Mouse (Mus musculus) intestine, embryonic 14.5 days (tissue): Measurements from ENCODE around the gene Col24a1. TPM values are rescaled to one million over a fixed set of nuclear protein-coding genes. Genes with fewer than 3 reads are reported as not detected.
A peak's percentile ranks its signal among the peaks of the same experiment; 100 is the strongest.

Experiments
- ATAC-seq: fragments of 200-750 bp; cut with Nextera tagmentation; replicated peaks from 2 replicates; pipeline ENCODE4 v1.8.0; 2017; ENCODE audit warnings: low read depth, moderate number of reproducible peaks, moderate TSS enrichment, moderate library complexity; ENCODE audit not compliant: low FRiP score, low TSS enrichment
- DNase-seq: peaks from one replicate; pipeline ENCODE4 v3.0.0-alpha.2; 2018; ENCODE audit warnings: low spot score
- H3K27ac ChIP-seq: fragments of 300-500 bp; sonication (generic); 2 replicates; pipeline ENCODE4 v1.5.1; 2014; ENCODE audit warnings: low read depth, mild to moderate bottlenecking, control low read depth
- H3K27me3 ChIP-seq: fragments of 300-500 bp; sonication (generic); replicated peaks from 2 replicates; pipeline ENCODE4 v1.6.1; 2014; ENCODE audit warnings: low read length, control low read depth; ENCODE audit not compliant: control insufficient read depth, insufficient read depth
- H3K36me3 ChIP-seq: fragments of 300-500 bp; sonication (generic); 2 replicates; pipeline ENCODE4 v1.6.1; 2014; ENCODE audit warnings: low read length, control low read depth; ENCODE audit not compliant: control insufficient read depth, insufficient read depth
- H3K4me1 ChIP-seq: fragments of 300-500 bp; sonication (generic); replicated peaks from 2 replicates; pipeline ENCODE4 v1.6.1; 2014; ENCODE audit warnings: low read length, control low read depth, mixed read lengths; ENCODE audit not compliant: control insufficient read depth, insufficient read depth
- H3K4me2 ChIP-seq: fragments of 300-500 bp; sonication (generic); 2 replicates; pipeline ENCODE4 v1.6.1; 2014; ENCODE audit warnings: low read length
- H3K4me3 ChIP-seq: fragments of 300-500 bp; sonication (generic); 2 replicates; pipeline ENCODE4 v1.5.1; 2014; ENCODE audit warnings: low read depth, low read length, control low read depth, mixed read lengths
- H3K9ac ChIP-seq: fragments of 300-500 bp; sonication (generic); 2 replicates; pipeline ENCODE4 v1.6.1; 2014; ENCODE audit warnings: mild to moderate bottlenecking, low read length
- H3K9me3 ChIP-seq: fragments of 300-500 bp; sonication (generic); 2 replicates; pipeline ENCODE4 v1.6.1; 2016; ENCODE audit warnings: low read length, control low read depth; ENCODE audit not compliant: control insufficient read depth
- WGBS: fragments of 180-500 bp; shearing (Covaris S2); extraction: QIAGEN DNeasy Blood & Tissue Kit; methylation state at CpG from one replicate; pipeline ENCODE4 v1.1.7; 2014; 5-methylcytosine and 5-hydroxymethylcytosine counted together
- polyA plus RNA-seq: library from polyadenylated mRNA; unstranded; fragments of >200 nt; fragmentation: Nextera tagmentation; extraction: Ambion mirVana; gene quantifications from 2 replicates; pipeline ENCODE4 v1.2.1, GENCODE M21; 2014

The Col24a1 gene
- polyA plus RNA-seq, 1 experiment from 2014 or later = 5.1 TPM

GRCm38 (mm10) chr3:145331642-145332041 is 39.4 kb downstream of the Col24a1 start:
- WGBS = 80% methylated on average over 8 of the region's 8 CpGs
- no peak for DNase-seq

DNA sequence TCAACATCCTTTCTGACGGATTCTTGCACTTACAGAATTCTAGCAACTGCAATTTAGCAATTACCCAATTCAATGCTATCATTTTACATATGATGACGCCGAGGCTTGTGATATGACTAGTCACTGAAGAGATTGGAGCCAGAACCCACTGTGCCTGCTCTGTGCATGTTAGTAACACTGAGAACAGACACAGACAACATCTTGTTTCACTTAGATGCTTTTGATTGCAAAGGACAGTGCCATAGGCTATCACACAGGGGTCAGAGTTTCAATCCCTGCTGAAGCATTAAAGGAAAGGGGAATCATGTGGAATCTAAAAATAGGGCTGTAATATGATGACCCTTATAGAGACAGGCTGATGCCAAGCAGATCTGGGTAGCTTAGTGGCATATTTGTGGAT is 41.8 kb downstream of the Col24a1 start:
- DNase-seq (no peak), ATAC-seq (no peak)
- Histone ChIP-seq H3K4me2 (no peak overlapping the region), H3K27ac (no peak overlapping the region), H3K9me3 (no peaks in the 10 kb centered on the region), H3K9ac (no peak overlapping the region), H3K27me3 (no peaks in the 10 kb centered on the region), H3K36me3 (no peaks in the 10 kb centered on the region), H3K4me1 (no peaks in the 10 kb centered on the region), H3K4me3 (no peak overlapping the region)
- WGBS = 83% methylated on average over 3 of the region's 3 CpGs

More at GRCm38 (mm10) chr3:145331642-145332041, 39.4 kb downstream of the Col24a1 start:
- no peak overlapping the region for H3K27ac ChIP-seq
- no peaks in the 10 kb centered on the region for H3K9me3 ChIP-seq
- H3K27me3 ChIP-seq = no peaks in the 10 kb centered on the region
- no peak for ATAC-seq
- no peak overlapping the region for H3K9ac ChIP-seq
- H3K4me3 ChIP-seq = no peak overlapping the region
- H3K4me2 ChIP-seq = no peak overlapping the region
- no peaks in the 10 kb centered on the region for H3K36me3 ChIP-seq
- no peaks in the 10 kb centered on the region for H3K4me1 ChIP-seq

GRCm38 (mm10) chr3:145337161-145337560 is 44.9 kb downstream of the Col24a1 start:
- H3K9me3 ChIP-seq = no peaks in the 10 kb centered on the region; the same call in 1 of the 2 replicates
- no peak overlapping the region for H3K27ac ChIP-seq
- WGBS = 74% methylated on average over 2 of the region's 2 CpGs
- H3K4me2 ChIP-seq = no peak overlapping the region
- H3K36me3 ChIP-seq = no peaks in the 10 kb centered on the region
- H3K27me3 ChIP-seq = no peaks in the 10 kb centered on the region
- no peak overlapping the region for H3K9ac ChIP-seq
- no peak for ATAC-seq
- no peak overlapping the region for H3K4me3 ChIP-seq
- H3K4me1 ChIP-seq = no peaks in the 10 kb centered on the region
- no peak for DNase-seq

DNA sequence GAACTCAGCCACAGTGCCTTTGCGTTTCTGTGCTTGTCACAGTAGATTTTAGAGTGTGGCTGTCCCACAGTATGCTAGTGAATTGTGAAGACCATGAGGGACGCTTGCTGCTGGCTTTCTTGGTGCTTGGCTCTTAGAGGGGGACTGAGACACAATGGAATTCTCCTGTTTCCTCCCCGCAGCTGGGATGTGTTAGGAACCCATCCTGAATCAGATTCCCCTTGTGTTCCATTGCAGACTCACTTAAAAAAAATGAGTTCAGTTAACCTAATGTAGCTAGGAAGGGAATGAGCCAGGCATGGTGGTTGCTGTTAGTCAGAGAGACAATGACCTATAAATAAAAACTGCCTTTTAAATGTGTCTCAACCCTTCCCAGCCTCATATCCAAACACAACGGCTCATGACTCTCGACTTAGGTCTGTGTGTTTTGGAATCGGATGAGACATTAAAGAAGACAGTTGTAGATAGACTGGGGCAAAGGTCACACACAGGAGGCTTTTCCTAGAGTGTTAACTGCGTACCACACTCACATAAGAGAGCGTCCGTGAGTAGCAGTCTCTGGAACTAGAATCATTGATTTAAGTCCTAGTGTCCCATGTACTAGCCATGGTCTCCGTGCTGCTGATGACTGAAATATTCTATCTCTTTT is 47.7 kb downstream of the Col24a1 start:
- H3K9ac ChIP-seq = no peak overlapping the region
- no peak for ATAC-seq

GRCm38 (mm10) chr3:145348690-145349089 is 56.4 kb downstream of the Col24a1 start:
- no peak overlapping the region for H3K27ac ChIP-seq
- no peak overlapping the region for H3K4me3 ChIP-seq
- no peak for ATAC-seq
- H3K27me3 ChIP-seq = no peaks in the 10 kb centered on the region
- WGBS = 88% methylated on average over 3 of the region's 3 CpGs
- no peaks in the 10 kb centered on the region for H3K36me3 ChIP-seq
- no peak overlapping the region for H3K9ac ChIP-seq
- peaks cover 5% of the 10 kb centered on the region; the same call in 1 of the 2 replicates for H3K4me1 ChIP-seq
- H3K9me3 ChIP-seq = no peaks in the 10 kb centered on the region
- no peak for DNase-seq
- no peak overlapping the region for H3K4me2 ChIP-seq

More for the DNA sequence above, 47.7 kb downstream of the Col24a1 start:
- 64% methylated on average over 10 of the region's 10 CpGs for WGBS
- Histone ChIP-seq H3K27me3 (no peaks in the 10 kb centered on the region), H3K36me3 (no peaks in the 10 kb centered on the region), H3K4me1 (no peaks in the 10 kb centered on the region), H3K4me3 (no peak overlapping the region), H3K27ac (no peak overlapping the region), H3K4me2 (no peak overlapping the region), H3K9me3 (no peaks in the 10 kb centered on the region; the same call in 1 of the 2 replicates)
- DNase-seq = no peak

- no peaks in the 10 kb centered on the region for H3K27me3 ChIP-seq
- no peak overlapping the region for H3K4me3 ChIP-seq
- DNase-seq = no peak
- H3K9me3 ChIP-seq = no peaks in the 10 kb centered on the region
- H3K27ac ChIP-seq = no peak overlapping the region
- no peak for ATAC-seq
- no peak overlapping the region for H3K9ac ChIP-seq
- no peaks in the 10 kb centered on the region for H3K4me1 ChIP-seq
- 90% methylated on average over 3 of the region's 3 CpGs for WGBS
- no peak overlapping the region for H3K4me2 ChIP-seq
- H3K36me3 ChIP-seq = no peaks in the 10 kb centered on the region
Measured at GRCm38 (mm10) chr3:145353951-145354350, 61.7 kb downstream of the Col24a1 start.

DNA sequence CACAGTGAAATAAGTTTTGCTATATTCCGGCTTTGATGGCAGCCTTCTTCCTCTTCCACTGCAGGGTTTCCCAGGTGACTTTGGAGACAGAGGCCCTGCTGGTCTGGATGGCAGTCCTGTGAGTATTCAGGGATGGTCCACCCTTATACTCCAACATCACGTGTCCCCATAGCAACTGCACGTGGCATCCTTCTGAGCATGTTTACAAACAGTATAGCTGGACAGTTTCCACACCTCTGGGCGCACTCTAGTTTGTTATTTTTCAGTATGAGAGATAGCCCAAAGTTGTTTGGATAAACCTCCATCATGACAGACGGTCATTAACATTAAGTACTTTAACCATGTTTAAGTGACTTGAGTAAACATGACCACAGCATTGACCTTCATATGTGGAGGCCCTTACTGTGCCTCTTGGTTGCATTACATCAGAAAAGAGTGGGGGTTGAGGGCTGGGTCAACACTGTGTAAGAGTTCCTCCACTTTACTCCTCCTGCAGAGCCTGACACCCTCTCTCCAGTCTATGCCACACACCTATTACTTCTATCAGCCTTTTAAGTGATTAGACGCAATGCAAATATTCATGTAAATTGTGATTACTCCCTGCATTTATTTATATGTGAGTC is 64.7 kb downstream of the Col24a1 start:
- Histone ChIP-seq H3K4me1 (no peaks in the 10 kb centered on the region), H3K9me3 (no peaks in the 10 kb centered on the region), H3K4me2 (no peak overlapping the region), H3K9ac (no peak overlapping the region), H3K4me3 (no peak overlapping the region), H3K27me3 (no peaks in the 10 kb centered on the region), H3K36me3 (no peaks in the 10 kb centered on the region), H3K27ac (no peak overlapping the region)
- ATAC-seq (peak; percentile 50; the same call in 1 of the 2 replicates), DNase-seq (no peak)
- WGBS = 53% methylated on average over 6 of the region's 6 CpGs

GRCm38 (mm10) chr3:145365227-145365626 is 73.0 kb downstream of the Col24a1 start:
- H3K4me2 ChIP-seq = no peak overlapping the region
- 39% methylated on average over 3 of the region's 3 CpGs for WGBS

More at GRCm38 (mm10) chr3:145365227-145365626, 73.0 kb downstream of the Col24a1 start:
- H3K4me3 ChIP-seq = no peak overlapping the region
- H3K27me3 ChIP-seq = no peaks in the 10 kb centered on the region
- no peaks in the 10 kb centered on the region for H3K9me3 ChIP-seq
- no peak for ATAC-seq
- no peaks in the 10 kb centered on the region for H3K4me1 ChIP-seq
- H3K36me3 ChIP-seq = no peaks in the 10 kb centered on the region
- no peak overlapping the region for H3K9ac ChIP-seq
- no peak for DNase-seq
- no peak overlapping the region for H3K27ac ChIP-seq
